Mouse (Mus musculus): ENCODE results near the gene Ccdc125. TPM values are rescaled to one million over a fixed set of nuclear protein-coding genes. Genes with fewer than 3 reads are reported as not detected.

Ccdc125 gene
- polyA plus RNA-seq, 1 experiment from 2014 or later: 4.4 TPM

DNA sequence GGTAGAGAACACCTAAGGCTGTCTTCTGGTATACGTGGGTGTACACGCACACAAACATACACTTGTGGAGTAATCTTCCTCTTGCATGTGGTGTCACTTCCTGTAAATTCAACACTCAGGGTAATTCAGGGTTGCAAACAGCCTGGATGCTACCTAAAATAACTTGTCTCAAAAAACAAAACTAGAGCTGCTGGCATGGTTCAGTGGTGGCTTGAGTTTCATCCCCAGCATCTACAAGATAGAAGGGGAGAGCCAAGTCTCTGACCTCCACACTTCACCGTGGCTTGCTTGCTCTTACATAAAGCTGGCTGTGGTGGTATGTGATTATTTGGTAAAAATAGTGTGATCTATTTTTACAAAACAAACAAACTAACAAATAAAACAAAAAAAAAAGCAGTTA lies 28.0 kb downstream of the Ccdc125 start:
- WGBS (ENCODE audit: insufficient replicate concordance): 86% methylated on average over 3 of the region's 3 CpGs
- Histone ChIP-seq H3K9me3 (replicated peaks; ENCODE audit: control insufficient read depth, low read length) (no peaks in the 10 kb centered on the region), H3K4me2 (no peak overlapping the region), H3K27me3 (ENCODE audit: control insufficient read depth, insufficient read depth, low read length) (no peaks in the 10 kb centered on the region), H3K4me1 (ENCODE audit: control insufficient read depth, insufficient read depth, low read length) (no peaks in the 10 kb centered on the region), H3K27ac (ENCODE audit: low read depth, low read length) (no peak overlapping the region), H3K4me3 (ENCODE audit: low read depth, low read length) (no peak overlapping the region), H3K9ac (ENCODE audit: low read depth, low read length) (no peak overlapping the region), H3K36me3 (ENCODE audit: control insufficient read depth, insufficient read depth, low read length) (peaks cover 16% of the 10 kb centered on the region)
- ATAC-seq (replicated peaks; ENCODE audit: insufficient number of reproducible peaks, low FRiP score, low TSS enrichment): no peak

- Histone ChIP-seq H3K27me3 (ENCODE audit: control insufficient read depth, insufficient read depth, low read length) (no peaks in the 10 kb centered on the region), H3K36me3 (ENCODE audit: control insufficient read depth, insufficient read depth, low read length) (peaks cover 28% of the 10 kb centered on the region), H3K4me2 (no peak overlapping the region), H3K9me3 (replicated peaks; ENCODE audit: control insufficient read depth, low read length) (no peaks in the 10 kb centered on the region), H3K27ac (ENCODE audit: low read depth, low read length) (no peak overlapping the region), H3K9ac (ENCODE audit: low read depth, low read length) (no peak overlapping the region), H3K4me3 (ENCODE audit: low read depth, low read length) (no peak overlapping the region), H3K4me1 (ENCODE audit: control insufficient read depth, insufficient read depth, low read length) (no peaks in the 10 kb centered on the region)
- no peak for ATAC-seq (replicated peaks; ENCODE audit: insufficient number of reproducible peaks, low FRiP score, low TSS enrichment)
- 94% methylated on average over 10 of the region's 10 CpGs for WGBS (ENCODE audit: insufficient replicate concordance)
Observed at GRCm38 (mm10) chr13:100698866-100699265, 29.3 kb downstream of the Ccdc125 start.

- ATAC-seq (replicated peaks; ENCODE audit: insufficient number of reproducible peaks, low FRiP score, low TSS enrichment): no peak
- H3K9ac ChIP-seq (ENCODE audit: low read depth, low read length): no peak overlapping the region
- WGBS (ENCODE audit: insufficient replicate concordance): 90% methylated on average over 2 of the region's 2 CpGs
Observed at GRCm38 (mm10) chr13:100703468-100703867, 34.0 kb downstream of the Ccdc125 start.

DNA sequence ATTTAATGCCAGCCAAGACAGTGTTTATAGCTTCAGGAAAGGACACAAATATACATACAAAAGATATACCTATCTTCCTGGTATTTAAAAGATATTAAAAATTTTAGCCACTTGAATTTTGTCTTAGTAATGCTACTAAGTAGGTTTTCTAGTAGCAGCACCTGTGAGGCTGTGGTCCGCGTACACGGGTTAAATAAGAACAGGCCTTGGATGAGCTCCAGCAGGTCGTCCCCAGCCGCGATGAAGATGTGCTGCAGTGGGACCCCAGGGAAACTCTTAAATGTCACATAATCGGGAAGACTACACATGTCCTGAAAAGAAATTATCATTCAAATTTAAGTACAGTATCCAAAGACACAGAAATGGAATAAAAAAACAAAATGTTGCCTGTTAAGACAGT lies 36.7 kb downstream of the Ccdc125 start:
- peaks cover 60% of the 10 kb centered on the region for H3K36me3 ChIP-seq (ENCODE audit: control insufficient read depth, insufficient read depth, low read length)
- H3K9ac ChIP-seq (ENCODE audit: low read depth, low read length): no peak overlapping the region
- H3K4me1 ChIP-seq (ENCODE audit: control insufficient read depth, insufficient read depth, low read length): no peaks in the 10 kb centered on the region
- WGBS (ENCODE audit: insufficient replicate concordance): 96% methylated on average over 7 of the region's 7 CpGs
- no peak overlapping the region for H3K27ac ChIP-seq (ENCODE audit: low read depth, low read length)
- H3K4me3 ChIP-seq (ENCODE audit: low read depth, low read length): no peak overlapping the region
- H3K9me3 ChIP-seq (replicated peaks; ENCODE audit: control insufficient read depth, low read length): no peaks in the 10 kb centered on the region
- no peak for ATAC-seq (replicated peaks; ENCODE audit: insufficient number of reproducible peaks, low FRiP score, low TSS enrichment)
- H3K27me3 ChIP-seq (ENCODE audit: control insufficient read depth, insufficient read depth, low read length): no peaks in the 10 kb centered on the region
- no peak overlapping the region for H3K4me2 ChIP-seq

More at GRCm38 (mm10) chr13:100703468-100703867, 34.0 kb downstream of the Ccdc125 start:
- H3K4me3 ChIP-seq (ENCODE audit: low read depth, low read length): no peak overlapping the region
- peaks cover 54% of the 10 kb centered on the region for H3K36me3 ChIP-seq (ENCODE audit: control insufficient read depth, insufficient read depth, low read length)
- H3K27me3 ChIP-seq (ENCODE audit: control insufficient read depth, insufficient read depth, low read length): no peaks in the 10 kb centered on the region
- H3K9me3 ChIP-seq (replicated peaks; ENCODE audit: control insufficient read depth, low read length): no peaks in the 10 kb centered on the region
- H3K4me1 ChIP-seq (ENCODE audit: control insufficient read depth, insufficient read depth, low read length): no peaks in the 10 kb centered on the region
- H3K4me2 ChIP-seq: no peak overlapping the region
- H3K27ac ChIP-seq (ENCODE audit: low read depth, low read length): no peak overlapping the region

- Histone ChIP-seq H3K9me3 (replicated peaks; ENCODE audit: control insufficient read depth, low read length) (no peaks in the 10 kb centered on the region), H3K9ac (ENCODE audit: low read depth, low read length) (no peak overlapping the region), H3K27ac (ENCODE audit: low read depth, low read length) (no peak overlapping the region), H3K4me2 (no peak overlapping the region), H3K36me3 (ENCODE audit: control insufficient read depth, insufficient read depth, low read length) (peaks cover 50% of the 10 kb centered on the region), H3K4me3 (ENCODE audit: low read depth, low read length) (no peak overlapping the region), H3K4me1 (ENCODE audit: control insufficient read depth, insufficient read depth, low read length) (no peaks in the 10 kb centered on the region), H3K27me3 (ENCODE audit: control insufficient read depth, insufficient read depth, low read length) (no peaks in the 10 kb centered on the region)
- no peak for ATAC-seq (replicated peaks; ENCODE audit: insufficient number of reproducible peaks, low FRiP score, low TSS enrichment)
- WGBS (ENCODE audit: insufficient replicate concordance): 79% methylated on average over 6 of the region's 6 CpGs
Observed at GRCm38 (mm10) chr13:100715467-100715866, 46.0 kb downstream of the Ccdc125 start.

DNA sequence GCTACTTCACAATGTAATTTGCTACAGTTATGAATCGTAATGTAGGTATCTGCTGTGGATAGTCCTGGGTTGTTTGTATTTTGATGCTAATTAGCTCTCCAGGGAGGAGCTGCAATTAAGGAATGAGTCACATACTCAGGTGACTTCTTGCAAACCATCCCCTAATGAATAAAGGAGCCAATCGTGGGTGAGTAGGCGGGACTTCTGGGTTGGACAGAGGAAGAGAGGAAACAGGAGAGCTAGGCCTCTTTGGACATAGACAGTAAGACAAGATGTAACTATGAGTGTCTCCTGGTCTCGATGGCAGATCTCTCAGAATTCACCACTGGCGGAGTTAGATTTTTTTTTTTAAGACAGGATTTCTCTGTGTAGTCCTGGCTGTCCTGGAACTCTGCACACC lies 52.1 kb downstream of the Ccdc125 start:
- Histone ChIP-seq H3K9ac (ENCODE audit: low read depth, low read length) (no peak overlapping the region), H3K27me3 (ENCODE audit: control insufficient read depth, insufficient read depth, low read length) (no peaks in the 10 kb centered on the region), H3K27ac (ENCODE audit: low read depth, low read length) (no peak overlapping the region), H3K4me1 (ENCODE audit: control insufficient read depth, insufficient read depth, low read length) (peaks cover 12% of the 10 kb centered on the region), H3K9me3 (replicated peaks; ENCODE audit: control insufficient read depth, low read length) (no peaks in the 10 kb centered on the region), H3K4me3 (ENCODE audit: low read depth, low read length) (no peak overlapping the region), H3K4me2 (no peak overlapping the region), H3K36me3 (ENCODE audit: control insufficient read depth, insufficient read depth, low read length) (peaks cover 21% of the 10 kb centered on the region; the same call in 1 of the 2 replicates)
- ATAC-seq (replicated peaks; ENCODE audit: insufficient number of reproducible peaks, low FRiP score, low TSS enrichment): no peak
- WGBS (ENCODE audit: insufficient replicate concordance): 89% methylated on average over 5 of the region's 5 CpGs

DNA sequence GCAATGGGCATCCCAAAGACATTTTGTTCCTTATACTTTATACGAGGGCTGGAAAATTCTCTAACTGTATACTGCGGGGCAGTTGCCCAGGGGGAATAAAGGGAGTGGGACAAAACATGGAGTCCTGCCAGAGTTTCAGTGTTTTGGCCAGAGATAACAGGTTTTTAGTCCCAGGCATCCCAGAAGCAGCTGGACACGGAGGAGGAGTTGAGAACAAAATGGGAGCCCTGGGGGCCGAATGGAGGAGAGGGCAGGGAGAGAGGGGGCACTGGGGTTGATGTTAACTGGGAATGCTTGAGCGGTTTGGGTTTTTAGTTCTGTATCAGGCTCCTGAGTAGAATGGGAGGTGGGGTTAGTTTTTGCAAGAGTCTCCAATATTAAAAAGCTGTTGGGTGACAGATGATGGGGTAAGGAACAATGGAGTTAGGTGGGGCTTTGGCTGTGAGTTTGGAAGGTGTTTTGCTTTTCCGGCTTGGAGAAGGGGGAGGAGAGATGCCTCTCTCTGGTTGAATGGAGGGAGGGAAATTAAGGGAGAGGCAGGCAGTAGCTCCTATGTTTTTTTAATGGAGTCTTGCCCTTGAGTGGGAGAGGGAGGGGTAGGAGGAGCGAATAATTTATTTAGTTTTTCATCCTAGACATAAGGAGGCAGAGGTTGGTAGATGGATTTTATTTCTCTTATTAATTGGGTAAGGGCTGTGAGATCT lies 54.7 kb downstream of the Ccdc125 start:
- H3K27me3 ChIP-seq (ENCODE audit: control insufficient read depth, insufficient read depth, low read length): no peaks in the 10 kb centered on the region
- no peaks in the 10 kb centered on the region for H3K9me3 ChIP-seq (replicated peaks; ENCODE audit: control insufficient read depth, low read length)
- ATAC-seq (replicated peaks; ENCODE audit: insufficient number of reproducible peaks, low FRiP score, low TSS enrichment): no peak
- H3K4me3 ChIP-seq (ENCODE audit: low read depth, low read length): no peak overlapping the region
- no peak overlapping the region for H3K9ac ChIP-seq (ENCODE audit: low read depth, low read length)
- H3K27ac ChIP-seq (ENCODE audit: low read depth, low read length): no peak overlapping the region
- peaks cover 22% of the 10 kb centered on the region for H3K36me3 ChIP-seq (ENCODE audit: control insufficient read depth, insufficient read depth, low read length)
- peaks cover 24% of the 10 kb centered on the region for H3K4me1 ChIP-seq (ENCODE audit: control insufficient read depth, insufficient read depth, low read length)
- H3K4me2 ChIP-seq: no peak overlapping the region
- WGBS (ENCODE audit: insufficient replicate concordance): 86% methylated on average over 7 of the region's 7 CpGs

DNA sequence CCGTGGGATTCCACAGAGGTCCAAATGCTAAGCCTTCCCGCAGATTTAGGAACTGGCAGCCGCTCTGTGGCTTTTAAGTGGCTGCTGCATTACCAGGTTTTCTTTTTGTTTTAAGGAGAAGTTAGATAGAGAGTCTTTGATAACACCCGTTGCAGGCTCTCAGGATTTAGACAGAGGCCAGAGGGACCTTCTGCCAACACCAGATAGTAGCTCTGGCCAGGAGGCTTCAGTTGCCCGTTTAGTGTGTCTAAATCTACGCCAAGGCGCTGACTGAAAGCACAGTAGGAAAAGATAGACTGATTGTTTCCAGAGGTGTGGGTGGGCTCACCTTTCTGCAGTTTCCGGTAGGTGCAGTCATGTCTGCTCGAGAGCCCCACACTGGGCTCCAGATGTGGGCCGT lies 55.7 kb downstream of the Ccdc125 start:
- Histone ChIP-seq H3K36me3 (ENCODE audit: control insufficient read depth, insufficient read depth, low read length) (peaks cover 18% of the 10 kb centered on the region), H3K27ac (ENCODE audit: low read depth, low read length) (peak overlapping the region; percentile 18; the same call in 1 of the 2 replicates), H3K4me2 (no peak overlapping the region), H3K4me3 (ENCODE audit: low read depth, low read length) (no peak overlapping the region), H3K9ac (ENCODE audit: low read depth, low read length) (no peak overlapping the region), H3K4me1 (ENCODE audit: control insufficient read depth, insufficient read depth, low read length) (peaks cover 27% of the 10 kb centered on the region), H3K9me3 (replicated peaks; ENCODE audit: control insufficient read depth, low read length) (no peaks in the 10 kb centered on the region), H3K27me3 (ENCODE audit: control insufficient read depth, insufficient read depth, low read length) (no peaks in the 10 kb centered on the region)
- ATAC-seq (replicated peaks; ENCODE audit: insufficient number of reproducible peaks, low FRiP score, low TSS enrichment): no peak
- WGBS (ENCODE audit: insufficient replicate concordance): 54% methylated on average over 10 of the region's 10 CpGs

DNA sequence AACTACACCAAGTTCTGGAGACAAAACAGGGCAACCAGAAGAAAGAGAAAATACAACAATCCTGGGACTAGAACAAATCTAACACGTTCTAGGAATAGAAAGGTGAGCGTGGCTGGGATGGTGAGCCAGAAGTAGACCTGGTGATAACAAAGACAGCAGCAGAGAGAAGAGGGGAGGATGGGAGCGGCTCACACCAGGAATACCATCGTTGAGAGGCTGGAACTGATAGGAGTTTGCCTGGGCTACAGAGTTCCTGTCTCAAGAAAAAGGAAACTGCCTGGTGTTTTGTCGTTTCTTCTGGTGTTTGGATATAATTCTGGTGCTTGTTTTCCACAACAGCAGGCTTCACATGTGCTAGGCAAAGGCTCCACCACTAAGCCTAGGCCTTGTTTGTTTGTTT lies 58.6 kb downstream of the Ccdc125 start:
- H3K9me3 ChIP-seq (replicated peaks; ENCODE audit: control insufficient read depth, low read length): no peaks in the 10 kb centered on the region
- 39% methylated on average over 5 of the region's 5 CpGs for WGBS (ENCODE audit: insufficient replicate concordance)
- peak overlapping the region; percentile 46; the same call in 1 of the 2 replicates for H3K27ac ChIP-seq (ENCODE audit: low read depth, low read length)
- H3K4me3 ChIP-seq (ENCODE audit: low read depth, low read length): no peak overlapping the region
- H3K4me2 ChIP-seq: peak overlapping the region; percentile 11; the same call in 1 of the 2 replicates
- peaks cover 27% of the 10 kb centered on the region for H3K4me1 ChIP-seq (ENCODE audit: control insufficient read depth, insufficient read depth, low read length)
- H3K36me3 ChIP-seq (ENCODE audit: control insufficient read depth, insufficient read depth, low read length): peaks cover 12% of the 10 kb centered on the region
- 0 out of 2 replicates have a peak overlapping the region, but pooled peaks have one; percentile 39 for H3K9ac ChIP-seq (ENCODE audit: low read depth, low read length)
- no peak for ATAC-seq (replicated peaks; ENCODE audit: insufficient number of reproducible peaks, low FRiP score, low TSS enrichment)
- H3K27me3 ChIP-seq (ENCODE audit: control insufficient read depth, insufficient read depth, low read length): no peaks in the 10 kb centered on the region

Data from heart, embryonic 11.5 days (tissue).